Mouse (Mus musculus): ENCODE results near the gene Dph7. TPM values are rescaled to one million over a fixed set of nuclear protein-coding genes. Genes with fewer than 3 reads are reported as not detected.

Gene Dph7
- polyA plus RNA-seq, 1 experiment from 2014 or later, result 21.6 TPM

- Histone ChIP-seq H3K36me3 (ENCODE audit: insufficient read depth, low read length) (0 out of 2 replicates have a peak, but pooled peaks cover 5% of the 10 kb centered on the region), H3K27ac (no peak overlapping the region), H3K4me2 (ENCODE audit: low read length) (no peak overlapping the region), H3K27me3 (ENCODE audit: insufficient read depth, low read length) (no peaks in the 10 kb centered on the region), H3K4me1 (replicated peaks; ENCODE audit: insufficient read depth, low read length) (peaks cover 17% of the 10 kb centered on the region; the same call in 1 of the 2 replicates), H3K4me3 (replicated peaks; ENCODE audit: low read depth, low read length) (no peak overlapping the region), H3K9ac (ENCODE audit: low read depth, low read length) (no peak overlapping the region), H3K9me3 (replicated peaks; ENCODE audit: low read length) (no peaks in the 10 kb centered on the region)
- DNase-seq (ENCODE audit: low spot score) (no peak), ATAC-seq (replicated peaks; ENCODE audit: low FRiP score, low read depth) (no peak)
- TF ChIP-seq CTCF (IDR thresholded peaks at IDR 0.05; ENCODE audit: low read depth), result no peak
- 92% methylated on average over 8 of the region's 8 CpGs for WGBS
Observed at GRCm38 (mm10) chr2:24925284-24925683, 36.9 kb upstream of the Dph7 start.

DNA sequence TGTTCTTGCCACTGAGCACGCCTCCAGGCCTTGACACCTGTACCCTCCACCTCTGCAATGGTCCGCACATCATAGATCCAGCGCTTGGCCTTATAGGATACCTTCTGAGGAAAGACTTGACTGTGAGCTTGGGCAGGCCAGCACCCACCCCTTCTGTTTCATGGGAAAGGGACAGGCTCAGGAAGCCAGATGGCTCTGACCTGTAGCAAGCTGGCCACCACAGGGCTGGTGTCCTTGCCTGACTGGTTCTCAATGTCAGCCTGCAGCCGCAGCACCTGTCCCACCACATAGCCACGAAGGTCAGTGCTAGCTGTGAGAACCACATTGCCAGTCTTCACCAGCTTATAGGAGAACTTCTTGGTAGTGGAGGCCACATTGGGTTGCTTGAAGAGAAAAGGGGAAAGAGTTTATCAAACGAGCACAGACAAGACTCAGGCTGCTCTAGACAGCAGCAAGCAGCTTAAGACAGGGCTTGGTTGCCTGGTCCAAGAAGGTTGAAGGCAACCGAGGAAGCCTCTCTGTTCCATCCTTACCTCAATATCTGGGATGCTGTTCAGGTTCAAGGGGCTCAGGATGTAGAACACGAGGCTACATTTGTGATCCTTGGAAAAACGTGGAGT, 35.7 kb upstream of the Dph7 start:
- Histone ChIP-seq H3K27ac (no peak overlapping the region; the same call in 1 of the 2 replicates), H3K4me1 (replicated peaks; ENCODE audit: insufficient read depth, low read length) (peaks cover 17% of the 10 kb centered on the region; the same call in 1 of the 2 replicates), H3K27me3 (ENCODE audit: insufficient read depth, low read length) (no peaks in the 10 kb centered on the region), H3K36me3 (ENCODE audit: insufficient read depth, low read length) (0 out of 2 replicates have a peak, but pooled peaks cover 5% of the 10 kb centered on the region), H3K9ac (ENCODE audit: low read depth, low read length) (no peak overlapping the region), H3K4me2 (ENCODE audit: low read length) (no peak overlapping the region), H3K4me3 (replicated peaks; ENCODE audit: low read depth, low read length) (no peak overlapping the region), H3K9me3 (replicated peaks; ENCODE audit: low read length) (no peaks in the 10 kb centered on the region)
- 82% methylated on average over 9 of the region's 9 CpGs for WGBS
- TF ChIP-seq CTCF (IDR thresholded peaks at IDR 0.05; ENCODE audit: low read depth), result no peak
- ATAC-seq (replicated peaks; ENCODE audit: low FRiP score, low read depth) (no peak), DNase-seq (ENCODE audit: low spot score) (no peak)

- no peak for TF ChIP-seq CTCF (IDR thresholded peaks at IDR 0.05; ENCODE audit: low read depth)
- no peaks in the 10 kb centered on the region for H3K9me3 ChIP-seq (replicated peaks; ENCODE audit: low read length)
- no peak overlapping the region for H3K9ac ChIP-seq (ENCODE audit: low read depth, low read length)
- 71% methylated on average over 7 of the region's 7 CpGs for WGBS
- no peak overlapping the region for H3K4me2 ChIP-seq (ENCODE audit: low read length)
- H3K27ac ChIP-seq, result peak overlapping the region; percentile 76; the same call in 1 of the 2 replicates
- H3K27me3 ChIP-seq (ENCODE audit: insufficient read depth, low read length), result no peaks in the 10 kb centered on the region
- DNase-seq (ENCODE audit: low spot score) (no peak), ATAC-seq (replicated peaks; ENCODE audit: low FRiP score, low read depth) (no peak)
- H3K4me3 ChIP-seq (replicated peaks; ENCODE audit: low read depth, low read length), result no peak overlapping the region
- H3K4me1 ChIP-seq (replicated peaks; ENCODE audit: insufficient read depth, low read length), result peaks cover 17% of the 10 kb centered on the region; the same call in 1 of the 2 replicates
- 0 out of 2 replicates have a peak, but pooled peaks cover 5% of the 10 kb centered on the region for H3K36me3 ChIP-seq (ENCODE audit: insufficient read depth, low read length)
Observed at GRCm38 (mm10) chr2:24926965-24927358, 35.2 kb upstream of the Dph7 start.

GRCm38 (mm10) chr2:24927810-24928479, 34.3 kb upstream of the Dph7 start:
- peak; percentile 83 for ATAC-seq (replicated peaks; ENCODE audit: low FRiP score, low read depth)
- Histone ChIP-seq H3K4me1 (replicated peaks; ENCODE audit: insufficient read depth, low read length) (peaks cover 17% of the 10 kb centered on the region; the same call in 1 of the 2 replicates), H3K36me3 (ENCODE audit: insufficient read depth, low read length) (0 out of 2 replicates have a peak, but pooled peaks cover 5% of the 10 kb centered on the region), H3K9ac (ENCODE audit: low read depth, low read length) (no peak overlapping the region), H3K4me3 (replicated peaks; ENCODE audit: low read depth, low read length) (no peak overlapping the region), H3K9me3 (replicated peaks; ENCODE audit: low read length) (no peaks in the 10 kb centered on the region), H3K4me2 (ENCODE audit: low read length) (0 out of 2 replicates have a peak overlapping the region, but pooled peaks have one; percentile 2), H3K27me3 (ENCODE audit: insufficient read depth, low read length) (no peaks in the 10 kb centered on the region), H3K27ac (peak overlapping the region; percentile 76)
- WGBS, result 52% methylated on average over 4 of the region's 4 CpGs
- TF ChIP-seq CTCF (IDR thresholded peaks at IDR 0.05; ENCODE audit: low read depth), result no peak
- DNase-seq (ENCODE audit: low spot score), result peak; percentile 40

GRCm38 (mm10) chr2:24929119-24929518, 33.1 kb upstream of the Dph7 start:
- Histone ChIP-seq H3K4me2 (ENCODE audit: low read length) (no peak overlapping the region), H3K36me3 (ENCODE audit: insufficient read depth, low read length) (0 out of 2 replicates have a peak, but pooled peaks cover 5% of the 10 kb centered on the region), H3K27ac (peak overlapping the region; percentile 76; the same call in 1 of the 2 replicates), H3K9me3 (replicated peaks; ENCODE audit: low read length) (no peaks in the 10 kb centered on the region), H3K9ac (ENCODE audit: low read depth, low read length) (no peak overlapping the region), H3K4me1 (replicated peaks; ENCODE audit: insufficient read depth, low read length) (peaks cover 22% of the 10 kb centered on the region; the same call in 1 of the 2 replicates), H3K4me3 (replicated peaks; ENCODE audit: low read depth, low read length) (no peak overlapping the region), H3K27me3 (ENCODE audit: insufficient read depth, low read length) (no peaks in the 10 kb centered on the region)
- ATAC-seq (replicated peaks; ENCODE audit: low FRiP score, low read depth) (no peak; the same call in 1 of the 2 replicates), DNase-seq (ENCODE audit: low spot score) (no peak)
- no peak for TF ChIP-seq CTCF (IDR thresholded peaks at IDR 0.05; ENCODE audit: low read depth)
- 48% methylated on average over 2 of the region's 2 CpGs for WGBS

- H3K9ac ChIP-seq (ENCODE audit: low read depth, low read length), result no peak overlapping the region
Observed at GRCm38 (mm10) chr2:24929593-24929992, 32.6 kb upstream of the Dph7 start.

More at GRCm38 (mm10) chr2:24929593-24929992, 32.6 kb upstream of the Dph7 start:
- no peak for TF ChIP-seq CTCF (IDR thresholded peaks at IDR 0.05; ENCODE audit: low read depth)
- no peak overlapping the region for H3K4me3 ChIP-seq (replicated peaks; ENCODE audit: low read depth, low read length)
- peaks cover 26% of the 10 kb centered on the region; the same call in 1 of the 2 replicates for H3K4me1 ChIP-seq (replicated peaks; ENCODE audit: insufficient read depth, low read length)
- ATAC-seq (replicated peaks; ENCODE audit: low FRiP score, low read depth) (no peak), DNase-seq (ENCODE audit: low spot score) (no peak)
- 0 out of 2 replicates have a peak, but pooled peaks cover 5% of the 10 kb centered on the region for H3K36me3 ChIP-seq (ENCODE audit: insufficient read depth, low read length)
- no peaks in the 10 kb centered on the region for H3K9me3 ChIP-seq (replicated peaks; ENCODE audit: low read length)
- H3K4me2 ChIP-seq (ENCODE audit: low read length), result no peak overlapping the region
- peak overlapping the region; percentile 76; the same call in 1 of the 2 replicates for H3K27ac ChIP-seq
- WGBS, result 93% methylated on average over 5 of the region's 5 CpGs
- no peaks in the 10 kb centered on the region for H3K27me3 ChIP-seq (ENCODE audit: insufficient read depth, low read length)

Measured in kidney, postnatal 0 days (tissue).